Mouse (Mus musculus): Measurements from ENCODE around the gene Atp1b3.

GRCm38 (mm10) chr9:96391921-96392320 lies 27.7 kb upstream of the Atp1b3 start:
- TF ChIP-seq CTCF (conservative IDR thresholded peaks at IDR 0.05; ENCODE audit: low read length) (no peak), POU5F1 (IDR thresholded peaks at IDR 0.05; ENCODE audit: borderline replicate concordance, low read length) (no peak), NANOG (IDR thresholded peaks at IDR 0.05; ENCODE audit: borderline replicate concordance, low read length) (no peak)

Measured in E14TG2a.4 (cell line).